ENCODE assay signal across 25 mouse cellular contexts in the genomic region with DNA sequence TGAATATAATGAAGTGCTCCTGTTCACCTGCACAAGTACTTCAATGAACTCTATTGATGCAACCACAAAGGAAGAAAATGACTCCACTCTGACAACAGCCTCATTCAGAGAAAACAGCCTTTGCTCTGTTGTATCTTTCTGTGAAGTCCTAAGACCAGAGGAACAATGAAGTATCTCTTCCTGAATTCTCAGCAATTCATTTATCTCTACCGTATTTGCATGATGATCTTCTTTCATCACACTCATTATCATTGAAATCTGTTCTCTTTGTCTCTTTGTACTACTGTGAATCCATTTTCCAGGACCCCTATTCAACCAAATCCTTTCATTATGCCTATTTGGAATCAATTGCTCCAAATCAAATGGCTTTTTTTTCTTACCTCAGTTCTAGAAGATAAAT.
"Had no signal": no experiment of that assay in that cellular context is flagged by ENCODE, and none has a peak within 500 bp of the region (broad histone marks: within the 10 kb centered on the region; RNA-seq: fewer than 3 reads in every experiment).

No protein-coding gene starts in this region.

- H3K9me3 ChIP-seq: kidney, embryonic 15.5 days; limb, embryonic 12.5 days; limb, embryonic 15.5 days; liver, embryonic 12.5 days; liver, embryonic 15.5 days; lung, embryonic 15.5 days; megakaryocyte, embryonic 14.5 days; midbrain, embryonic 13.5 days; neural tube, embryonic 12.5 days; neural tube, embryonic 15.5 days; stomach, embryonic 15.5 days had no signal

- H3K9ac ChIP-seq: kidney, embryonic 15.5 days; limb, embryonic 12.5 days; limb, embryonic 15.5 days; liver, embryonic 12.5 days; liver, embryonic 15.5 days; lung, embryonic 15.5 days; midbrain, embryonic 13.5 days; neural tube, embryonic 12.5 days; neural tube, embryonic 15.5 days; stomach, embryonic 15.5 days had no signal

- H3K36me3 ChIP-seq: kidney, embryonic 15.5 days; limb, embryonic 12.5 days; limb, embryonic 15.5 days; liver, embryonic 12.5 days; liver, embryonic 15.5 days; lung, embryonic 15.5 days; midbrain, embryonic 13.5 days; neural tube, embryonic 12.5 days; neural tube, embryonic 15.5 days; stomach, embryonic 15.5 days had no signal

- H3K4me1 ChIP-seq: kidney, embryonic 15.5 days; limb, embryonic 12.5 days; limb, embryonic 15.5 days; liver, embryonic 12.5 days; liver, embryonic 15.5 days; lung, embryonic 15.5 days; megakaryocyte, embryonic 14.5 days; midbrain, embryonic 13.5 days; neural tube, embryonic 12.5 days; neural tube, embryonic 15.5 days; stomach, embryonic 15.5 days had no signal

- H3K27ac ChIP-seq: kidney, embryonic 15.5 days; limb, embryonic 12.5 days; limb, embryonic 15.5 days; liver, embryonic 12.5 days; liver, embryonic 15.5 days; lung, embryonic 15.5 days; midbrain, embryonic 13.5 days; neural tube, embryonic 12.5 days; neural tube, embryonic 15.5 days; stomach, embryonic 15.5 days had no signal

- H3K27me3 ChIP-seq: kidney, embryonic 15.5 days; limb, embryonic 12.5 days; limb, embryonic 15.5 days; liver, embryonic 12.5 days; liver, embryonic 15.5 days; lung, embryonic 15.5 days; megakaryocyte, embryonic 14.5 days; midbrain, embryonic 13.5 days; neural tube, embryonic 12.5 days; neural tube, embryonic 15.5 days; stomach, embryonic 15.5 days had no signal

- DNase-seq: kidney, adult 8-10 months; kidney, postnatal 10 days; kidney, postnatal 36 days; layer of hippocampus, postnatal 36 days; left cerebral cortex, postnatal 4 days; lung, adult 18-20 months; lung, postnatal 10 days; lung, postnatal 36 days; retina, postnatal 1 day; right cerebral cortex, postnatal 25 days; spleen, adult 18-20 months; thymus, postnatal 25 days had no signal

- H3K4me2 ChIP-seq: kidney, embryonic 15.5 days; limb, embryonic 12.5 days; limb, embryonic 15.5 days; liver, embryonic 12.5 days; liver, embryonic 15.5 days; lung, embryonic 15.5 days; midbrain, embryonic 13.5 days; neural tube, embryonic 12.5 days; neural tube, embryonic 15.5 days; stomach, embryonic 15.5 days had no signal

- ATAC-seq: liver, embryonic 12.5 days; midbrain, embryonic 13.5 days; midbrain, embryonic 16.5 days had no signal

- H3K4me3 ChIP-seq: kidney, embryonic 15.5 days; limb, embryonic 12.5 days; limb, embryonic 15.5 days; liver, embryonic 12.5 days; liver, embryonic 15.5 days; lung, embryonic 15.5 days; megakaryocyte, embryonic 14.5 days; midbrain, embryonic 13.5 days; myocyte; neural tube, embryonic 12.5 days; neural tube, embryonic 15.5 days; stomach, embryonic 15.5 days had no signal
